Mouse (Mus musculus) MEL (cell line): ENCODE data around the gene Naa80. TPM values are rescaled to one million over a fixed set of nuclear protein-coding genes. Genes with fewer than 3 reads are reported as not detected.

ENCODE experiments used
- DNase-seq: peaks from one replicate; pipeline ENCODE4 v3.0.0; 2011; ENCODE audit warnings: low read depth, low spot score
- H3K27ac ChIP-seq: 2 replicates; pipeline ENCODE4 v1.5.1; 2012; ENCODE audit warnings: low read depth, mild to moderate bottlenecking, control low read depth, low read length, moderate library complexity; ENCODE audit not compliant: control insufficient read depth
- H3K27me3 ChIP-seq, 2 experiments: fragments of 150-350 bp in 1 of 2; sonication (generic) in 1 of 2; 2 replicates each; pipeline ENCODE4 v1.6.1; 2012; ENCODE audit warnings: low read length in 2 of 2, mild to moderate bottlenecking in 2 of 2, improper control_type of control experiment in 1 of 2, moderate library complexity in 1 of 2; ENCODE audit not compliant: insufficient read depth in 2 of 2, control insufficient read depth in 1 of 2
- H3K36me3 ChIP-seq, 2 experiments: 2 replicates each; pipeline ENCODE4 v1.6.1; 2012 to 2014; ENCODE audit warnings: low read length in 2 of 2, improper control_type of control experiment in 1 of 2, inconsistent platforms in 1 of 2, mild to moderate bottlenecking in 1 of 2; ENCODE audit not compliant: insufficient read depth in 2 of 2, control insufficient read depth in 1 of 2
- H3K4me1 ChIP-seq, 2 experiments: fragments of 150-350 bp in 1 of 2; sonication (generic) in 1 of 2; 2 replicates each; pipeline ENCODE4 v1.6.1; 2012; ENCODE audit warnings: low read length in 2 of 2, improper control_type of control experiment in 1 of 2, mild to moderate bottlenecking in 1 of 2; ENCODE audit not compliant: insufficient read depth in 2 of 2, control insufficient read depth in 1 of 2
- H3K4me3 ChIP-seq, 2 experiments: fragments of 150-350 bp in 1 of 2; sonication (generic) in 1 of 2; 2 replicates each; pipeline ENCODE4 v1.5.1; 2012; ENCODE audit warnings: low read depth in 2 of 2, low read length in 2 of 2, mild to moderate bottlenecking in 2 of 2, moderate library complexity in 2 of 2, control low read depth in 1 of 2, improper control_type of control experiment in 1 of 2; ENCODE audit not compliant: control insufficient read depth in 1 of 2, insufficient read depth in 1 of 2
- H3K79me2 ChIP-seq: 2 replicates; pipeline ENCODE4 v1.6.1; 2012; ENCODE audit warnings: mild to moderate bottlenecking, low read length, moderate library complexity; ENCODE audit not compliant: control insufficient read depth, poor library complexity, insufficient read depth
- H3K9ac ChIP-seq: 2 replicates; pipeline ENCODE4 v1.6.1; 2012; ENCODE audit warnings: low read depth, mild to moderate bottlenecking, control low read depth, low read length, moderate library complexity; ENCODE audit not compliant: control insufficient read depth, poor library complexity, severe bottlenecking
- H3K9me3 ChIP-seq: fragments of 150-350 bp; sonication (generic); replicated peaks from 2 replicates; pipeline ENCODE4 v1.6.1; 2012; ENCODE audit warnings: mild to moderate bottlenecking, low read length, improper control_type of control experiment, moderate library complexity; ENCODE audit not compliant: insufficient read depth
- CHD1 ChIP-seq: IDR thresholded peaks from 2 replicates; pipeline ENCODE4 v1.6.1; 2012; ENCODE audit warnings: low read depth, mild to moderate bottlenecking, inconsistent platforms, low read length, improper control_type of control experiment
- CHD2 ChIP-seq: IDR thresholded peaks from 2 replicates; pipeline ENCODE4 v1.6.1; 2011; ENCODE audit warnings: low read length, improper control_type of control experiment
- E2F4 ChIP-seq: IDR thresholded peaks from 2 replicates; pipeline ENCODE4 v1.6.1; 2011; ENCODE audit warnings: low read depth, low read length, improper control_type of control experiment, borderline replicate concordance
- ELF1 ChIP-seq: IDR thresholded peaks from 2 replicates; pipeline ENCODE4 v1.6.1; 2014; ENCODE audit warnings: low read depth, mild to moderate bottlenecking, inconsistent platforms, low read length, improper control_type of control experiment, moderate library complexity
- EP300 ChIP-seq, 2 experiments: IDR thresholded peaks; 2 replicates each; pipeline ENCODE4 v1.6.1; 2011; ENCODE audit warnings: improper control_type of control experiment in 2 of 2, low read length in 2 of 2, low read depth in 1 of 2, mild to moderate bottlenecking in 1 of 2
- ETS1 ChIP-seq: IDR thresholded peaks from 2 replicates; pipeline ENCODE4 v1.6.1; 2012; ENCODE audit warnings: low read depth, mild to moderate bottlenecking, inconsistent platforms, low read length, improper control_type of control experiment, moderate library complexity
- HCFC1 ChIP-seq: IDR thresholded peaks from 2 replicates; pipeline ENCODE4 v1.6.1; 2012; ENCODE audit warnings: low read depth, mild to moderate bottlenecking, inconsistent platforms, low read length, improper control_type of control experiment, moderate library complexity
- KAT2A ChIP-seq: conservative IDR thresholded peaks from 2 replicates; pipeline ENCODE4 v1.6.1; 2012; ENCODE audit warnings: low read depth, low read length, improper control_type of control experiment, inconsistent platforms
- MAX ChIP-seq: IDR thresholded peaks from 2 replicates; pipeline ENCODE4 v1.6.1; 2011; ENCODE audit warnings: low read length, improper control_type of control experiment
- MYC ChIP-seq: IDR thresholded peaks from 2 replicates; pipeline ENCODE4 v1.6.1; 2011; ENCODE audit warnings: low read depth, mild to moderate bottlenecking, low read length, improper control_type of control experiment, moderate library complexity
- NRF1 ChIP-seq: IDR thresholded peaks from 2 replicates; pipeline ENCODE4 v1.6.1; 2014; ENCODE audit warnings: low read depth, mild to moderate bottlenecking, inconsistent platforms, low read length, improper control_type of control experiment, moderate library complexity; ENCODE audit not compliant: poor library complexity, insufficient read depth, severe bottlenecking
- POLR2A ChIP-seq, 2 experiments: IDR thresholded peaks; 2 replicates each; pipeline ENCODE4 v1.6.1; 2011 to 2012; ENCODE audit warnings: low read length in 2 of 2, mild to moderate bottlenecking in 2 of 2, control low read depth in 1 of 2, improper control_type of control experiment in 1 of 2, low read depth in 1 of 2, moderate library complexity in 1 of 2; ENCODE audit not compliant: control insufficient read depth in 1 of 2, insufficient read depth in 1 of 2, poor library complexity in 1 of 2
- POLR2AphosphoS2 ChIP-seq: IDR thresholded peaks from 2 replicates; pipeline ENCODE4 v1.6.1; 2011; ENCODE audit warnings: low read length, improper control_type of control experiment
- POLR2AphosphoS5 ChIP-seq: IDR thresholded peaks from 2 replicates; pipeline ENCODE4 v1.6.1; 2012; ENCODE audit warnings: low read depth, borderline replicate concordance, mild to moderate bottlenecking, inconsistent platforms, low read length, moderate library complexity, mixed read lengths
- RCOR1 ChIP-seq: IDR thresholded peaks from 2 replicates; pipeline ENCODE4 v1.6.1; 2012; ENCODE audit warnings: low read depth, mild to moderate bottlenecking, inconsistent platforms, low read length, improper control_type of control experiment
- SIN3A ChIP-seq: IDR thresholded peaks from 2 replicates; pipeline ENCODE4 v1.6.1; 2012; ENCODE audit warnings: low read length, improper control_type of control experiment, inconsistent platforms
- TCF12 ChIP-seq: IDR thresholded peaks from 2 replicates; pipeline ENCODE4 v1.6.1; 2014; ENCODE audit warnings: low read depth, mild to moderate bottlenecking, inconsistent platforms, low read length, improper control_type of control experiment, moderate library complexity
- UBTF ChIP-seq: IDR thresholded peaks from 2 replicates; pipeline ENCODE4 v1.6.1; 2012; ENCODE audit warnings: low read depth, mild to moderate bottlenecking, inconsistent platforms, low read length, improper control_type of control experiment, moderate library complexity, borderline replicate concordance; ENCODE audit not compliant: insufficient read depth
- USF2 ChIP-seq, 2 experiments: IDR thresholded peaks; 2 replicates each; pipeline ENCODE4 v1.6.1; 2011 to 2012; ENCODE audit warnings: improper control_type of control experiment in 2 of 2, low read length in 2 of 2, borderline replicate concordance in 1 of 2, inconsistent platforms in 1 of 2, low read depth in 1 of 2, mild to moderate bottlenecking in 1 of 2; ENCODE audit not compliant: insufficient read depth in 1 of 2
- ZC3H11A ChIP-seq: IDR thresholded peaks from 2 replicates; pipeline ENCODE4 v1.6.1; 2012; ENCODE audit warnings: low read depth, mild to moderate bottlenecking, inconsistent platforms, low read length, improper control_type of control experiment
- ZMIZ1 ChIP-seq: IDR thresholded peaks from 2 replicates; pipeline ENCODE4 v1.6.1; 2012; ENCODE audit warnings: low read depth, mild to moderate bottlenecking, inconsistent platforms, low read length, improper control_type of control experiment, moderate library complexity
- ZNF384 ChIP-seq: IDR thresholded peaks from 2 replicates; pipeline ENCODE4 v1.6.1; 2012; ENCODE audit warnings: low read depth, mild to moderate bottlenecking, inconsistent platforms, low read length, improper control_type of control experiment
- polyA plus RNA-seq, 2 experiments: library from polyadenylated mRNA; stranded (reverse) in 1 of 2; unstranded in 1 of 2; fragments of >175 nt in 1 of 2; fragments of >200 nt in 1 of 2; gene quantifications; 2 replicates each; pipeline versions ENCODE4 v1.2.1 to v1.2.4; 2012; ENCODE audit warnings: low replicate concordance in 2 of 2, low read depth in 1 of 2; ENCODE audit not compliant: insufficient read length in 2 of 2, insufficient read depth in 1 of 2, missing spikeins in 1 of 2
- total RNA-seq: library from RNA; depleted of rRNA; stranded (reverse); fragments of 300-350 nt; gene quantifications from 2 replicates; pipeline ENCODE4 v1.2.3, GENCODE M21; 2012

Naa80 gene
- total and polyA plus RNA-seq, 3 experiments = 14.3 to 74.0 TPM; not detected in 1

DNA sequence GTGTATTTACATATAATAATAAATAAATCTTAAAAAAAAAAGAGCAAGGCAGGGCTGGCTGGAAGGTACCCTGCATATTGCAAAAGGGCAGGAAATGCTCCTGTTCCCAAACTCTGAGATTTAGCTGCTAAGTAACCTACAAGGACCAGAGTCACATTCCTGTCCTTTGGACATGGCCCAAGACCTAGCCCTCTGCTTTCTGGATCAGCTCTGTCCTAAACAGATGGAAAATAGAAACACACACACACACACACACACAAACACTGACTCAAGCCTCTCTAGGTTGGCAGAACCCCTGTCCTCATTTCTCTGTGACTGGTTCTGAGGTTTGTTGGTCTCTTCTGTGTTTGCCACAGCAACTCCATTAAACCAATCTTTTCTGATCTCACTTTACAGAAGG, 42.3 kb downstream of the Naa80 start:
- Histone ChIP-seq H3K4me1 (peaks cover 8 to 17% of the 10 kb centered on the region in 2 experiments), H3K9me3 (no peaks in the 10 kb centered on the region), H3K79me2 (peaks cover 12% of the 10 kb centered on the region; the same call in 1 of the 2 replicates), H3K4me3 (no peak overlapping the region), H3K36me3 (peaks cover 1 to 11% of the 10 kb centered on the region in 2 experiments; a peak in 3 of 4 replicates), H3K27me3 (no peaks in the 10 kb centered on the region), H3K27ac (no peak overlapping the region), H3K9ac (no peak overlapping the region)
- DNase-seq = no peak
- TF ChIP-seq ZC3H11A = no peak
- TF ChIP-seq HCFC1 = no peak
- TF ChIP-seq POLR2AphosphoS5 = no peak
- no peak for TF ChIP-seq TCF12
- no peak for TF ChIP-seq E2F4
- TF ChIP-seq NRF1 = no peak

- no peaks in the 10 kb centered on the region for H3K9me3 ChIP-seq
- DNase-seq = peak; percentile 88
- peak overlapping the region; percentile 13 for H3K9ac ChIP-seq
- no peak overlapping the region for H3K4me3 ChIP-seq
- H3K27ac ChIP-seq = peak overlapping the region; percentile 53
- H3K79me2 ChIP-seq = peaks cover 34% of the 10 kb centered on the region
- H3K4me1 ChIP-seq = peaks cover 11 to 22% of the 10 kb centered on the region in 2 experiments
- H3K36me3 ChIP-seq = peaks cover 1 to 15% of the 10 kb centered on the region in 2 experiments; a peak in 3 of 4 replicates
- H3K27me3 ChIP-seq = no peaks in the 10 kb centered on the region
- peak; percentile 23 to 36; a peak in 1 of 4 replicates for TF ChIP-seq EP300 (IDR thresholded peaks at IDR 0.05; ENCODE audit: low read depth in 1 of 2, low read length in 2 of 2)
- no peak for TF ChIP-seq ZMIZ1
- peak in 1 of 2 experiments; percentile 45; a peak in 1 of 4 replicates for TF ChIP-seq POLR2A (IDR thresholded peaks at IDR 0.05; ENCODE audit: control insufficient read depth in 1 of 2, insufficient read depth in 1 of 2, low read depth in 1 of 2, low read length in 2 of 2, poor library complexity in 1 of 2)
- no peak for TF ChIP-seq E2F4
- TF ChIP-seq TCF12 = no peak
- TF ChIP-seq POLR2AphosphoS2 = no peak
- TF ChIP-seq RCOR1 = no peak
- no peak for TF ChIP-seq NRF1
- peak; percentile 53; the same call in 1 of the 2 replicates for TF ChIP-seq ETS1
- no peak for TF ChIP-seq KAT2A
- TF ChIP-seq ELF1 = peak; percentile 81
- no peak for TF ChIP-seq CHD1
- TF ChIP-seq CHD2 = no peak
- TF ChIP-seq HCFC1 = 0 out of 2 replicates have a peak, but pooled peaks have one; percentile 46
- no peak for TF ChIP-seq ZNF384
- no peak for TF ChIP-seq MYC
- TF ChIP-seq SIN3A = peak; percentile 48; the same call in 1 of the 2 replicates
- TF ChIP-seq MAX = no peak
- no peak for TF ChIP-seq USF2 (IDR thresholded peaks at IDR 0.05; ENCODE audit: borderline replicate concordance in 1 of 2, insufficient read depth in 1 of 2, low read depth in 1 of 2, low read length in 2 of 2)
- TF ChIP-seq UBTF = no peak
Observed at GRCm38 (mm10) chr9:107624539-107624938, 45.9 kb downstream of the Naa80 start.
